Mouse (Mus musculus) c-Kit-positive CD71-positive TER-119-negative erythroid progenitor cells, embryonic 14.5 days (primary cell): Measurements from ENCODE around the gene Gm17660.

Experiments used
- DNase-seq: peaks from one replicate; pipeline ENCODE4 v3.0.0-alpha.2; 2013; ENCODE audit warnings: low read depth

Gm17660 gene

GRCm38 (mm10) chr5:104077508-104077907 lies at the start of gene Gm17660:
Gene Gm17660 (minus strand): TSS chr5:104077608.
- DNase-seq: no peak

GRCm38 (mm10) chr5:104126561-104127320 lies 49.3 kb upstream of the Gm17660 start:
- DNase-seq: no peak

- DNase-seq: no peak
Measured at GRCm38 (mm10) chr5:104124016-104124658, 46.7 kb upstream of the Gm17660 start.

- no peak for DNase-seq
Measured at GRCm38 (mm10) chr5:104115890-104116289, 38.5 kb upstream of the Gm17660 start.

- DNase-seq: no peak
Measured at GRCm38 (mm10) chr5:104115118-104115517, 37.7 kb upstream of the Gm17660 start.

- DNase-seq: no peak
Measured at GRCm38 (mm10) chr5:104113491-104114172, 36.2 kb upstream of the Gm17660 start, which contains the start of gene Sparcl1. Gene Sparcl1 (minus strand): TSS chr5:104113733.

- DNase-seq: no peak
Measured at GRCm38 (mm10) chr5:104112511-104112910, 35.1 kb upstream of the Gm17660 start.

GRCm38 (mm10) chr5:104112016-104112415 lies 34.6 kb upstream of the Gm17660 start:
- DNase-seq: no peak

- DNase-seq: no peak
Measured at GRCm38 (mm10) chr5:104110171-104110920, 32.9 kb upstream of the Gm17660 start.

- no peak for DNase-seq
Measured at GRCm38 (mm10) chr5:104109516-104109915, 32.1 kb upstream of the Gm17660 start.

- no peak for DNase-seq
Measured at GRCm38 (mm10) chr5:104108879-104109369, 31.5 kb upstream of the Gm17660 start.

GRCm38 (mm10) chr5:104108127-104108875 lies 30.9 kb upstream of the Gm17660 start:
- no peak for DNase-seq

GRCm38 (mm10) chr5:104104111-104104510 lies 26.7 kb upstream of the Gm17660 start:
- no peak for DNase-seq

- no peak for DNase-seq
Measured at GRCm38 (mm10) chr5:104103171-104103570, 25.8 kb upstream of the Gm17660 start.

- DNase-seq: no peak
Measured at GRCm38 (mm10) chr5:104101678-104102531, 24.5 kb upstream of the Gm17660 start.

- no peak for DNase-seq
Measured at GRCm38 (mm10) chr5:104096078-104096938, 18.9 kb upstream of the Gm17660 start.

- DNase-seq: no peak
Measured at GRCm38 (mm10) chr5:104095416-104096077, 18.1 kb upstream of the Gm17660 start.

GRCm38 (mm10) chr5:104089751-104090150 lies 12.3 kb upstream of the Gm17660 start:
- no peak for DNase-seq

GRCm38 (mm10) chr5:104085366-104085765 lies 8.0 kb upstream of the Gm17660 start:
- no peak for DNase-seq
